Mouse (Mus musculus) mouse trophoblast stem cell (cell line): ENCODE measurements around the gene Elp1.

Experiments
- in situ Hi-C, 2 experiments: fragments of 300-500 bp; cut with MseI, MboI; formaldehyde crosslinking; loops; 2 replicates in 1 of 2; 3 replicates in 1 of 2; pipeline ENCODE4 v1.15.1; 2025

Elp1 gene

DNA sequence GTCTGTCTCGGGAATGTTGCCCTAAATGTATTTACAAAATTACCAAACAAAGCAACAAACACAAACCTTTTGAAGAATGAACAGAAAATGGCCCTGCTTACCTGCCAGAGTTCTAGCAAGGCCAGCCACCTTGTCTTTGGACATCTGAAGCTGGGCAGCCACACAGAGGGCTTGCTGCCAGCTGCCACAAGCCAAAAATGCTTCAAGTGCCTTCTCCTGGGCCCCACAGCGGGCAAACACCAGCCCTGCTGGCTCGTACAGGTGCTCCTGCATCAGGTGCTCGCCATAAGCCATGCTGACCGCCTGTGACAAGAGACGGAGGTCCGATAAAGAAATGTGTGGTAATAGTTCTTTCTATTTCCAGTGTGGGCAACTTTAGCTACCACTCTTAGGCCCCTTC lies 33.2 kb downstream of the Elp1 start:
- in situ Hi-C loops, result no loop called here

DNA sequence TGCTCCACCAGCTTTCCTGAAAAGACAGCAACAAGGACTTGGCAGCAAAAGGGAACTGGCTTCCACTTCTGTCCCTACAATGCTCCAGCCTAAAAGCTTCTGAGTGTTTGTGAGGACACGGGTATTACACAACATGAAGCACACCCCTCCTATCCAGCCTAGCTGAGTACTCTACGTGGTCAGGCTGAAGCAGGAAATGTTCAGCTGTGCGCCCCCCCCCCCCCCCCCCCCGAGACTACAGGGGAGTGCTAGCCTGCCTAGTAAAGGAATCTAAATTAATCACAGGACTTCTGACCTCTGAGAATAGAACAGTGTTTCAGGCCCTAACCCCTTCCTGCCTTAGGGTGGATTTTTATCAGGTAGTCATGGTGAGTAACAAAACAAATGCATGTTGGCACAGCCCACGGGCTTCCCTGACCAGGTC lies 34.3 kb downstream of the Elp1 start:
- in situ Hi-C loops, result no loop called here

GRCm38 (mm10) chr4:56757693-56758092 lies 44.4 kb downstream of the Elp1 start:
- in situ Hi-C loops, result no loop called here

- in situ Hi-C loops, result no loop called here
Measured at GRCm38 (mm10) chr4:56756966-56757600, 45.0 kb downstream of the Elp1 start.

DNA sequence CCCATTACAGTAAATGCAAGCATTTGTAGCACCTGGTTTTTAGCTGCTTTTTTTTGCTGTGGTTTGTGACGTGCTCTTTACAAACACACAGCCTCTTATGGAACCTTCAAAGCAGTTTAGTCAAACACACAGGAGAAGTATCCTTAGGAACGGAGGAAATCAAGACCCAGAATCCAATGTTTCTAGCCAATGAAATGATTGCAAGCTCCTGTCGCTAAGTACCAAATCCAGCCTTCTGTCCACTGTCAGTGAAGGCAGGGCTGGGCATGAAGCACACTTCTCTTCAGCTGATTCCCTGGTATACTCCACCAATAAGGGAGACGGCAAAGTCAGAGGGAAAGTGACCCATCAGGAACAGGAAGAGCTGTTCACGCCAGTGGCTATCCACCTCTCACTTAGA lies 46.1 kb downstream of the Elp1 start:
- in situ Hi-C loops, result no loop called here

DNA sequence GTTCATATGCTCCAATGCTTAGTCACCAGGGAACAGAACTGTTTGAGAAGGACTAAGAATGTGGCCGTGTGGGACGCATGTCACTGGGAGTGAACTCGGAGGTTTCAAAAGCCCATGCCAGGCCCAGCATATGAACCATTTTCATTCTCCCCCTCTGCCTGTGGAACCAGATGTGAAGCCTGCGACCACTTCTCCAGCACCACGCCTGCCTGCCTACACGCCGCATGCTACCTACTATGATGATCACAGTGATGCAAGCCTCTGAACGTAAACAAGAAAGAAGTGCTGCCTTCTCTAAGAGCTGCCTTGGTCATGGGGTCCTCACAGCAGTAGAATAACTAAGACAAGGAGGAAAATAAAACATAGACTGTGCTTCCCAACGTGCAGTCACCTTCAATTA lies 54.7 kb downstream of the Elp1 start:
- in situ Hi-C loops, result no loop called here

GRCm38 (mm10) chr4:56746345-56746744 lies 55.8 kb downstream of the Elp1 start:
- in situ Hi-C loops, result no loop called here

- in situ Hi-C loops, result no loop called here
Measured at GRCm38 (mm10) chr4:56743363-56744195, 58.6 kb downstream of the Elp1 start, which contains the start of gene Actl7a. Gene Actl7a (plus strand): TSS chr4:56743413.

GRCm38 (mm10) chr4:56742698-56743097 lies 59.4 kb downstream of the Elp1 start:
- in situ Hi-C loops, result no loop called here

DNA sequence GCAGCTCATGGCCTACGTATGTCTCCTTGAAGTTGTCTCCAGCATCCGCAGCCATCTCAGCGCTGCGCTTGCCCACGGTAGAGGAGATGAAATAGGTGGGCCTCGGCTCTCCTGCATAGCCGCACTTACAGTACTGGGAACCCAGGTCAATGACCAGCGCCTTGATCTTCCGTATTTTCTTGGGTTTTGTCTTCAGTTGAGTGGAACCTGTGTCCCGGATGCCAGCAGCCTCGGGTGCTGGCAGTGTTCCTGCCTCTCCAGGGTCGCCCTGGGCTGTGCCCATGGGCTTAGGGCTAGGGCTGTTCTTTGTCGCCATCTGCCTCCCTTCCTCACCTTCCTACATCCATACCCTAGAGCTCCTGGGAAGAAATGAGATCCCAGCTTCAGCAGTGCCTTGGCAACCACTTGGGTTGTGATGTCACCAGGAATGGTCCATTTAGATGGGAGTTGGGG lies 61.1 kb downstream of the Elp1 start, which contains the start of gene Actl7b:
Gene Actl7b, minus strand, starts transcription at position 403 of the 453 bp plus-strand sequence.
- in situ Hi-C loops, result no loop called here

DNA sequence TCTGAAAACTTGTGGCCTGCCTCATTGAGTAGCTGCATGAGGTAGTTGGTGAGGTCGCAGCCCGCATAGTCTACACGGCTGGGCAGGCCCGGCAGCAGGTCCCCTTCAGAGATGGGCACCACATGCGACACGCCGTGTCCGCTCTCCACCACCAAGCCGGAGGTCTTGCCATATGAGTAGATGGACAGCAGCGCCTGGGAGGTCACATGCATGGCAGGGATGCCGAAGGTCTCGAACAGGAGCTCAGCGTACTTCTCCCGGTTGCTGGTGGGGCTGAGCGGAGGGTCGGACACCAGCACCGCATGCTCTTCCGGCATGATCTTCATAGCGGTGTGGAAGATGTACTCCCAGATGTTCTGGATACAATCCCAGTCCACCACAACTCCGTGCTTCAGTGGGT lies 61.5 kb downstream of the Elp1 start:
- in situ Hi-C loops, result no loop called here

DNA sequence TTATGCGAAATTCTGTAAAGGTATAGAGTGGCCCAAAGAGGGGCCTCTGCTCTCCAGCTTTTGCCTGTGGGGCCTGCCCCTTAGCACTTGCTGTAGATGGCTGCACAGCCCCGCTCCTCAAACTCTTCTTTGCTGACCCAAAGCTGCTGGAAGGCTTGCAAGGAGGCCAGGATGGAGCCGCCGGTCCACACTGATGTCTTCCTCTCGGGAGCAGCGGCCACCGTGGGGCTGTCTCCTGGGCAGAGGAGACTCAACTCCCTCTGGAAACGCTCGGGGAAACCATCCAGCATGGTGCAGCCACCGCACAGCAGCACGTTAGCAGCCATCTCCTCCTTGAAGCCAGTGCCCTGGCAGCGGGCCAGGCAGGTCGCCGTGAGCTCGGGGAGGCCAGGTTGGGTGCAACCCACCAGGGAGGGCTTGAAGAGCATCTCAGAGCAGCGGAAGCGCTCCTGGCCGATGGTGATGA lies 62.1 kb downstream of the Elp1 start, which contains the start of gene Gm26657:
Gene Gm26657, plus strand, starts transcription at position 51 of the 466 bp plus-strand sequence.
- in situ Hi-C loops, result no loop called here

- in situ Hi-C loops, result no loop called here
Measured at GRCm38 (mm10) chr4:56725839-56726238, 76.3 kb downstream of the Elp1 start.

GRCm38 (mm10) chr4:56723237-56723636 lies 78.9 kb downstream of the Elp1 start:
- in situ Hi-C loops, result no loop called here

DNA sequence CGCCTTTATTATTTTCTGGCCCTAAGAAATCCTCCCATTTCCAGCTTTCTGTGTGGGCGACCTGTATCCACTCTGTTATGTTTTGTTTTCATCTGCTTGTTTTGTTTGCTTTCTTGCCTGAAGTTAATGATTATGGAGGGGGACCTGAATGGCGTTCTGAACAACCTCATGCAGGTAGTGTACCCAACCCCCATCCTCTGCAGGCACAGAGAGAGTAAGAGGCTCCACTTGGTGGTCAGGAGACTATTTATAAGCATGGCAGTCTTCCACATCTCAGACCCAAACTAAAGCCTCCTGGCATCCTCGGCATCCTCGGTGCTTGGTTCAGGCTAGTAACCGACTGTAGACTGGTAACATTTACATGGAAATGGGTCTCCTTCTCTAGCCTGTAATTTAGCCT lies 79.8 kb downstream of the Elp1 start:
- in situ Hi-C loops, result no loop called here

DNA sequence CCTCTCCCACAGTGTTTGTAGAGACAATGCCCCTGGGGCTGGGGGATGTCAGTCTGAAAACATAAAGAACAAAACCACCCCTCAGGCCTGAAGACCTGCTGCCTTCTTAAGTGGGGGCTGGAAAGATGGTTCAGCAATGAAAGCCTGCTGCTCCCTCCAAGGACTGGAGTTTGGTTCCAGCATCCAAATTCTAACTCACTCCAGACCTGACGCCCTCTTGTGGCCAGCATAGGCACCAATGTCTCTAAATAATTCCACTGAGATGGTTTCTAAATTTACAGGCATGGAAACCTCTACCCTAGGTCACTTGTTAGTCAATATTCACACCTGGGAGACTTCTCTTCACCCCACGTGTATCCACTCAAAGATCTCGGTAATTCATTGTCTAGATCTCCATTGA lies 80.7 kb downstream of the Elp1 start:
- in situ Hi-C loops, result no loop called here

DNA sequence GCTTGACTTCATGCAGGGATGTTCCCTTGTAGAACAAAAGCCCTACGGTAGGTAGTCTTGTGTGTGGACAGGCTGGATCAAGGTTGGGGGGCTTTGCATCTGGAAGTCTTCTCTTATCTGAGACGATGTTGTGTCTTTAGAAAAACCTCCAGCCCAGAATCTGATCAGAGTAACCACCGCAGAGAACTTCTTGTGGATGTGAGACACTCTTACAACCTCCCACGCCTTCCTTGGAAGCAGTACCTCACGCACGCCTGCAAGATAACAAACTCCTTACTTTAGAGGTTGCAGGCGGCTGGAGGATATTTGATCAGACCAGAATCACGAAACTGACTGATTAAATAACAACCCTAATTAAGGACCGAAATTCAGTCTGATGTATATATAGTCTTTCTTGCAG lies 81.7 kb downstream of the Elp1 start:
- in situ Hi-C loops, result no loop called here

DNA sequence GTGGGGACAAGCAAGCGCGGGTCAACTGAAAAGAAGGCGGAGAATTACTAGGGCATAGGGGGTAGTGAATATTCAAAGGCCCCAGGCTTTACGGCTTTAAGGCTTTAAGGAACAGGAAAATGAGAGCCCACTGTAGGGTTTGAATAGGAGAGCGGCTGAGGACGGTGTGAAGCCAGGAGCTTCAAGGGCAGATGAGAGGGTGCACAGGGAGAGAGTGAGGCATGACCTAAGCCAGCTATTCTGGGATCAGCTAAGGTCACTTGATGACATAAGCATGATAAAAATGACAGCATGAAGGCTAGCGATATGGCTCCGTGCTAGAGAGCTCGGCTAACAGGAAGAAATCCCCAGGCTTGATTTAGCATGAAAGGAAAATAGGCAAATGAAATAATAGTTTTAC lies 82.7 kb downstream of the Elp1 start:
- in situ Hi-C loops, result no loop called here

DNA sequence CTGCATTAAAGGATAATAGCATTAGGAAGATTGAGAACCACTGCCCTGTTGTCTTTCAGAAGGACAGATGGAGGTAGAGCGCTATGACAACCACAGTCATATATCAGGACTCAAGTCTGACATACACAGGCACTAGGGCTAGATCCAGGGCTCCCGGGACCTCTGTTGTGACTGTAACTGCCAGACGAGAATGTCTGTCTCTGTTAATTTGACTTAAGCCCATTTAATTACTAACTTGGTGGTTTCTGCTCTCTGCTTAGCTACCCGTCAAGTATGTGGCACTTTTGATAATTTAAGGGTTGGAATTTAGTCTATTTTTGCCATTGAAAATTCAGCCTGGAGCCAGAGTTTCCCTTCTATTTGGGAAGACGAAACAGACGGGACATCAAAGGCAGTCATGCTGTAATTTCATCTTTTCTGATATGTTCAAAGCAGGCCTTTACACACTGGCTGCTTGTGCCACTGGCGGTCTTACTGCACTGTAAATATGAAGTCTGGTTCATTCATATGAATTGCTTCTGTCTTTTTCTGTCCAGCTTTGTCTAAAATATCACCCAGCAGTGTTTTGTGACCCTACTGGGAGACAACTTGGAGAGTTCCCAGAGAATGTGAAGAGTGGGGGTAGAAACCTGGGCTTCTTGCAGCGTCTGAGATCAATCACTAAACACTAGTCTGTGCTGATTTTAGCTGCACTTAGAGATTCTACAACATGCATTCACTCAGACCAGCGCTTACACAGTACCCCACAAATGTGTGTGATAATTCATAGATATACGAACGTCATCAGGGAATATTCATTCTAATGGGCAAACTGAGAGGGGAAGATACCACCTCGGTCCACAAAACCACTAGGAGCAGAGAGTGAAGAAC lies 83.3 kb downstream of the Elp1 start:
- in situ Hi-C loops, result no loop called here

DNA sequence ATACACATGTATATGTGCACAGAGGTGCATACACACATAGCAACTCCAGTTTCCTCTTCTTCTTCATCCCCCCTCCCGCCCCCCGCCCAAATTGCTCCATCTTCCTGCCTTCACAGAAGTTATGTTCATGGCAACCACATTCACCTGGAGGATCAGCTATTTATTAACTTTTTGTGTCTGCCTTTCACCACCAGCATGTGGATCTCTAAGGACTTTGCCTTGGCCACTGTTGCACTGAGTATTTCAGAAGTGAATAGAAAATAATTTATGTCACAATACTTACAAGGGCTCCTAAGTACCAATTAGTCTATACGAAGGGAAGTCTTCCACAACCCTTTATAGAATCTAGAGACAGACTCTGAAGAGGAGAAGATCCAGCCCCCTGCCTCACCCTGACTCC lies 84.2 kb downstream of the Elp1 start:
- in situ Hi-C loops, result no loop called here

DNA sequence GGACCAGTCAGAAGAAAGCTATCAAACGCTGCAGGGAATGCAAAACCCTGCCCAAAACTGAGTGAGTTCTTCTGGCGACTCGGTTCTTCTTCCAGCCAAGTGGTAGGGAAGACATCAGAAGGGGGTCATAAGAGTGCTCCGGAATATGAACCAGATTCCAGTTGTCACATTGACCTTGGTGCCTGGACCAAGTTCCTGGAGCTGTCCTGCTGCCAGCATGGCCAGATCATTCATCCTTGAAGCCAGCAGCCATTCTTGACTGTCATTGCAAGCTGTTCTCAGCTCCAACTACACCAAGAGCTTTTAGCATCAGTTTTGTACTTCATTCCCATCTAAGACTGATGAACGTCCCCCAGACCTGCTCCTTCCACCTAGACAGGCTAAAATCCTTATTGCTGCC lies 85.3 kb downstream of the Elp1 start:
- in situ Hi-C loops, result no loop called here

DNA sequence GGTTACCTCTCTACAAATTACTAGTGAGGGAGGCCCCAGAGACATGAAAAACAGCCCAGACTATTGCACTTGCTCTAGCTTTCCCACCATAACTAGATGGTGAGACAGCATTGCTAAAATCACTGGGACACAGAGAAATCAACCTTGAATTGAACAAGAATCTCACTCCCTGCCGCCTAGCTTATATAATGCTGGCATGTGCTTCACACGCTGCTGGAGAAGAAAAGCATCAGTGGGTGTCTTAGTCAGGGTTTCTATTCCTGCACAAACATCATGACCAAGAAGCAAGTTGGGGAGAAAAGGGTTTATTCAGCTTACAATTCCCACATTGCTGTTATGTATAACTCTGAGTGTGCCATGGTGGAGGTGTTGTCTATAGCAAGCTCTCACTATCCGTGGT lies 89.0 kb downstream of the Elp1 start:
- in situ Hi-C loops, result no loop called here
